12 mouse cellular contexts compared by ENCODE assay signal in the genomic region with DNA sequence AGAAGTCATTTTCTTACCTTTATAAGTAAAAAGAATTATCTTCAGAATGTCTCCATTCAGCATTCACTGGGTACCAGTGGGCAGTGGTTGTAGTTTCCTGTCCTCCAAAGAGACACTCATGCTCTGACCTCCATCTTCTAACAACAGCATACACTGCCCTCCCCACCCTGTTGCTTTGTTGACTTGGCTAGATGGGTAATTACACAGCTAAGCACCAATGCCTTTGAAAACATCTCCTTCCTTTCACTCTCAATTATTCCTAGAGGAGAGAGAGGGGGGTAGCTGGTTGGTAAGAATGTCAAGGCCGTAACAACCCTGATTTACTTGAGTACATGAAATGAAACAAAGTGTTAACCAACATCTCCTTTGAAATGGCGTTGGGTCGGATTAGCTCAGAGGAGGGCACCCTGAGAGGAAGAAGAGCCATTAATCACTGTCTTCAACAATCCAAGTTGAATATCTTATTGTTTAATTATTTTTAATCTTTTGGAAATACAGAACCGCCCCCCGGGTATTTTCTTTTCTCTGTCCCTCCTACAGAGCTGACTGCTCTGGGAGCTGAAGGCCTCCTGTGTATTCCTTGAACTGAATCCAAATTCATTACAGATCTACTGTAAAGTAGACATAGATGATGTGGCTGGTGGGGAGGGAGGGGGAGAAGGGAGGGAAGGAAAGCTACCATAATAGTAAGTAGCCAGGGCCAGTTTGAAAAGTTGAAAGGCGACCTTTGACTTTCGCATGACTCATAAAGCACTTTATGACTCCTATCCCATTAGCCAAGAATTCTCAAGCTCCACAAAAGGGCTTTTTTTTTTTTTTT.
DNase-seq lines count a peak whose midpoint lies in the region; ATAC-seq and TF ChIP-seq lines count a peak whose summit lies in the region.
"Had no signal": no experiment of that assay in that cellular context is flagged by ENCODE, and none has a peak within 500 bp of the region (broad histone marks: within the 10 kb centered on the region; RNA-seq: fewer than 3 reads in every experiment).

No protein-coding gene starts in this region.

- H3K9ac ChIP-seq in lung, embryonic 14.5 days: no peak overlapping the region
- no peak overlapping the region for H3K9ac ChIP-seq in intestine, embryonic 15.5 days
- H3K9ac ChIP-seq: liver, embryonic 15.5 days; midbrain, embryonic 15.5 days had no signal

- intact Hi-C loops in heart, postnatal 10 days (cut with DNase I): no loop called here

- ATAC-seq in lung, embryonic 14.5 days (ENCODE audit: insufficient read depth): peak; percentile 56; the same call in 1 of the 2 replicates
- peak; percentile 89 for ATAC-seq in intestine, embryonic 15.5 days
- ATAC-seq: forebrain, embryonic 16.5 days; midbrain, embryonic 15.5 days had no signal

- H3K27ac ChIP-seq in lung, embryonic 14.5 days (ENCODE audit: low read depth): no peak overlapping the region
- no peak overlapping the region for H3K27ac ChIP-seq in intestine, embryonic 15.5 days
- H3K27ac ChIP-seq: liver, embryonic 15.5 days; midbrain, embryonic 15.5 days had no signal

- DNase-seq in lung, embryonic 14.5 days: peak; percentile 53
- no peak for DNase-seq in lung, postnatal 25 days (ENCODE audit: low spot score)
- peak; percentile 73 for DNase-seq in adrenal gland, adult 2 months
- DNase-seq in mesoderm, embryonic 11.5 days (ENCODE audit: low read depth, low spot score): peak; percentile 55
- no peak for DNase-seq in gastrocnemius, adult 8-10 months (ENCODE audit: low spot score in 2 of 2)
- DNase-seq in heart, postnatal 10 days: no peak
- no peak for DNase-seq in thymus, postnatal 10 days (ENCODE audit: low spot score in 2 of 2)

- TF ChIP-seq CTCF in lung, embryonic 14.5 days (IDR thresholded peaks at IDR 0.05; ENCODE audit: low read depth): no peak

- no peaks in the 10 kb centered on the region for H3K9me3 ChIP-seq in lung, embryonic 14.5 days (ENCODE audit: low read depth, low read length)
- no peaks in the 10 kb centered on the region for H3K9me3 ChIP-seq in intestine, embryonic 15.5 days
- H3K9me3 ChIP-seq: liver, embryonic 15.5 days; midbrain, embryonic 15.5 days had no signal

- H3K4me1 ChIP-seq in lung, embryonic 14.5 days (ENCODE audit: insufficient read depth): no peaks in the 10 kb centered on the region
- H3K4me1 ChIP-seq in intestine, embryonic 15.5 days (replicated peaks): no peaks in the 10 kb centered on the region
- H3K4me1 ChIP-seq: liver, embryonic 15.5 days; midbrain, embryonic 15.5 days had no signal

- H3K4me2 ChIP-seq in lung, embryonic 14.5 days: no peak overlapping the region
- H3K4me2 ChIP-seq in intestine, embryonic 15.5 days (replicated peaks): no peak overlapping the region
- H3K4me2 ChIP-seq: liver, embryonic 15.5 days; midbrain, embryonic 15.5 days had no signal

- 46% methylated on average over 7 of the region's 7 CpGs for WGBS in lung, embryonic 14.5 days
- 59% methylated on average over 7 of the region's 7 CpGs for WGBS in intestine, embryonic 15.5 days

- H3K36me3 ChIP-seq in lung, embryonic 14.5 days (ENCODE audit: insufficient read depth): no peaks in the 10 kb centered on the region
- H3K36me3 ChIP-seq in intestine, embryonic 15.5 days: no peaks in the 10 kb centered on the region
- H3K36me3 ChIP-seq: liver, embryonic 15.5 days; midbrain, embryonic 15.5 days had no signal

- no peak overlapping the region for H3K4me3 ChIP-seq in lung, embryonic 14.5 days (ENCODE audit: low read depth, low read length)
- no peak overlapping the region for H3K4me3 ChIP-seq in intestine, embryonic 15.5 days (replicated peaks)
- H3K4me3 ChIP-seq: liver, embryonic 15.5 days; midbrain, embryonic 15.5 days had no signal

- H3K27me3 ChIP-seq in lung, embryonic 14.5 days (ENCODE audit: insufficient read depth, low read length): no peaks in the 10 kb centered on the region
- no peaks in the 10 kb centered on the region for H3K27me3 ChIP-seq in intestine, embryonic 15.5 days (replicated peaks)
- H3K27me3 ChIP-seq: CH12.LX; liver, embryonic 15.5 days; midbrain, embryonic 15.5 days had no signal

Comparison
In these comparisons a context has a peak if more than half of its experiments do, and no peak if none do; other contexts are left out.
1. DNase-seq: peak in lung, embryonic 14.5 days (single experiment), adrenal gland, adult 2 months (single experiment) and mesoderm, embryonic 11.5 days (single experiment); none in lung, postnatal 25 days (single experiment), gastrocnemius, adult 8-10 months (0 of 2), heart, postnatal 10 days (0 of 2) and thymus, postnatal 10 days (0 of 2).